Mouse (Mus musculus): ENCODE measurements around the gene Sde2. TPM values are rescaled to one million over a fixed set of nuclear protein-coding genes. Genes with fewer than 3 reads are reported as not detected.

The Sde2 gene
- 18.9 and 46.3 TPM in 2 replicates for polyA plus RNA-seq (2012)

DNA sequence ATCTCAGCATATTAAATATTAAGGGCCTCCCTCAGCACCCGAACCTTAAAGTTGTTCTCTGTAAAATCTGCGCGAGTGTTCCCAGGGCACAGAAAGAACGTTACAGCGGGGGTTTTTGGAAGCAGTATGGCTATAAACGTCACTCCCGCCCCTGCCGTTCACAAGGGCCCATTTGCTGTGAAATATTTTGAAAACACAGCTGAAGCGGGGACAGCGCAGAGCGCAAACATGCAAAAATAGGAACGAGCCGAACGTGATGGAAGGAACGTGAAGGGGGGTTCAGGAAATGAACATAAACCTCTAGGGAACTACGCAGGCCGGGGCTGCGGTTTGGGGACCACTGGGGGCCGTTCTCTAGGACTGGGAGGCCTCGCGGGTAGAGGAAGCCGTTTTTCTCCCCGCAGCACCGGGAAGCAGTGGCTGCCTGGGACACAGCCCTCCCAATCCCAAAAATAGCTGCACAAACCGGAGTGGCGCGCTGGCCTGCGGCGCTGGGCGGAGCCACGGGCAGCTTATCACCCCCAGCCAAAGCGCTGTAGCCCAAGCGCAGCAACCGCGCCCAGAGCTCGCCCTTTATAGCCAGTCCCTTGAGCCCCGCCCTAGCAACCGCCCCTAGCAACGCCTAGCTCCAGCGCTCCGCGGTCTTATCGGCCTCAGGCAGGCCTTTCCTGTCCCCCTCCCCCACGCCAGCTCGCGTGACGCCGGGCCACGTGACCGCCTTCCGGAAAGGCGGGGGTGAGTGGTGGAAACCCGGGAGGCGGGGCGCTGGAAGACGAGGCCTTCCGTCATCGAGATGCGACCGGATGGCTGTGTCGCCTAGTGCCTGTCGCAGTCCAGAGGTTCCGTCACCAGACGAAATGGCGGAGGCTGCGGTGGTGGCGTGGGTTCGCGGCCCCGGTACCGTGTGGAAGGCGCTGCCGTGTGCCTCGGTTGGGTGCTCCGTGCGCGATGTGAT is at the start of gene Sde2:
TSS of gene Sde2 (plus strand) at position 812 of the 955 bp plus-strand sequence.
- peak; percentile 33 for TF ChIP-seq GATA1 (IDR thresholded peaks at IDR 0.05; ENCODE audit: low read length)

DNA sequence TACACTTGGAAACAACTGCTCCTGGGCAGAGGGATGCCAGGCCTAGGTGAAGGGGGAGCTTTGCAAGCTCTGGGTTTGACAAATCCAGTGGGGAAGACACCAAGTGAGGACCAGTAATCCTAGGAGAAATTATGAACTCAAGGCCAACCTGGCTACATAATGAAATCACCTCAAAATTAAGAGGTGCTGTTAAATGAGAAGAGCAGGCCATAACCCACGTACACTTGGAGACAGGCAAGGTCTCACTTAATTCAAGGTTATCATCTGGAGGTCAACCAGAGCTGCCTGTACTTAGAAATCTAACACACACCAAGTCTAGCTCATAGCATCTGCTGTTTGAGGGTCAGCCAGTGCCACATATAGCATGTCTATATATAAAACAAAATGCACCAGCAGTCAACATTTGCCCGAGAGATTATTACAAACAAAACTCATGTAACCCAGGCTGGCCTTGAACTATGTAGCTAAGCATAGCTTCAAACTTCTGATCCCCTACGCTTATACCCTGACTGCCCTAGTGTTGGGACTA is 49.4 kb upstream of the Sde2 start:
- no peak for TF ChIP-seq GATA1 (IDR thresholded peaks at IDR 0.05; ENCODE audit: low read length)

GRCm38 (mm10) chr1:180803881-180804280 is 47.0 kb upstream of the Sde2 start:
- TF ChIP-seq GATA1 (IDR thresholded peaks at IDR 0.05; ENCODE audit: low read length) = no peak

GRCm38 (mm10) chr1:180808831-180809230 is 42.1 kb upstream of the Sde2 start:
- no peak for TF ChIP-seq GATA1 (IDR thresholded peaks at IDR 0.05; ENCODE audit: low read length)

DNA sequence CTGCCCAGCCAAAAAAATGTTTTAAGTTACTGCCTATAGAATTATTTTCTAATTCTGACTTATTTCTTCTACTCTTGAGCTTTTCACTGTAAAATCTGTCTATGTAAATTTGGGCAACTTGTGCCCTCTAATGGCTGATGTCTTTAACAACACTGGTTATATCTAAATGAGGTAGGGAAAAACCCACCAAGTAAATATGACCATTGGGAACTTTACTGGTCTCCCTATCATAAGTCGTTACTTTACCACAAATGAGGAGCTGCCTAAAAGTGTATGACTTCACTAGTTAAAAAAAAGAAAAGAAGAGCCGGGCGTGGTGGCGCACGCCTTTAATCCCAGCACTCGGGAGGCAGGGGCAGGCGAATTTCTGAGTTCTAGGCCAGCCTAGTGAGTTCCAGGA is 40.0 kb upstream of the Sde2 start:
- TF ChIP-seq GATA1 (IDR thresholded peaks at IDR 0.05; ENCODE audit: low read length) = no peak

DNA sequence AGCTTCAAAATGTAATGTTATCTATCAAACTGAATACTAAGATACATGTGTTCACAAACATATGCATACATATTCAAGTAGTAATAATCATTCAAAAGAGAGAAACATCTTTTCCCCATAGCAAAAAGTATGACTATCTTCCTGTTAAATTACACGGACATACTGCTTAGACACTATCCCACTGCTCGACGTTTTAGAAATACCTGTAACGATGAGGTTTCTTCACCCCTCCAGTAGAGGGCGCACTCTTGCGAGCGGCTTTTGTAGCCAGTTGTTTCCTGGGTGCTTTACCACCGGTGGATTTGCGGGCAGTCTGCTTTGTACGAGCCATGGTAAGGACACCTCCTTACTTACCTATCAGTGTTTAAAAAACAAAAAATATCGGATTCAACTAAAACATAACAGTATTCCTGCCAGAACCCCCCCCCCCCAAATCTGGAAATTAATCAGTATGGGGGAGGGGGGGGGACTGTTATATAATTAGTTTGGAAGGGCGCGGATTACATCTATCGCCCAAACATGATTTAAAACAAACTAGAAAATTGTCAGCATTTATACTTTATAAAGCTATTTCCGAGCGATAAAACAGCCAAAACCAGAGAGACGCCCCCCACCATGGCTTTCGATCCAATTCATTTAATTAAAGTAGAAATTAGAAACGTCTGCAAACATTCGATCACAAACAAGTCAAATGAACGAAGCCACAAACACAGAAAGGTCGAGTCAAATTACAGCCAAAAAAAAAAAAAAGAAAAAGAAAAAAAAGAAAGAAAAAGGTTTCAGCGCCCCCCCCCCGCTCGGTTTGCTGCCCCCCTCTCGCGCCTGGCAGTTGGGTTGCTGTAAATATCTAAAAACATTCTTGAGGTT is 39.1 kb upstream of the Sde2 start:
- TF ChIP-seq GATA1 (IDR thresholded peaks at IDR 0.05; ENCODE audit: low read length) = no peak

GRCm38 (mm10) chr1:180812463-180813408 is 38.2 kb upstream of the Sde2 start:
- no peak for TF ChIP-seq GATA1 (IDR thresholded peaks at IDR 0.05; ENCODE audit: low read length)

DNA sequence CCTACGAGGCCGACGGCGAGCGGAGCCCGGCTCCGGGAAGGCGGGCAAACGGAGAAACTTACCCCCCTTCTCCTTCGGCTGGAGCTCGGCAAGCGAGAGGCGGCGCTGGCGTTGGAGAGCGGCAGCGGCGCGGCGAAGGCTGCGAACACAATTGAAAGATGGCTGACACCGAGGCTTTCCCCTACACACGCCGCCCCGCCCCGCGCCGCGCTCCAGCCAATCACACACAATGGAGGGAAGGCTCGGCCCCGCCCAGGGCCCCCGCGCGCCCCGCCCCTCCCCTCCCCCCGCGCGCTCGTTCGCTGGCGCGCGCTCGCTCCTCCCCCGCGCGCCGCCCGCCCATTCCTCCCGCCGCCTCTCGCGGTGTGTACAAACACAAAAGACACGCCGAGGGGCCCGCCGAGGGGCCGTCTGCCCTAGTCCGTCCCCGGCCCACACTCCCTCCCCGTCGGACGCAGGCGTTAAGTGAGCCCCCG is 37.5 kb upstream of the Sde2 start:
- TF ChIP-seq GATA1 (IDR thresholded peaks at IDR 0.05; ENCODE audit: low read length) = no peak

GRCm38 (mm10) chr1:180813885-180814740 is 36.8 kb upstream of the Sde2 start, which contains the start of gene H3f3a:
TSS of gene H3f3a (minus strand) at chr1:180813943.
- TF ChIP-seq GATA1 (IDR thresholded peaks at IDR 0.05; ENCODE audit: low read length) = no peak

- no peak for TF ChIP-seq GATA1 (IDR thresholded peaks at IDR 0.05; ENCODE audit: low read length)
These were observed 35.4 kb upstream of the Sde2 start for GRCm38 (mm10) chr1:180815371-180816024.

- TF ChIP-seq GATA1 (IDR thresholded peaks at IDR 0.05; ENCODE audit: low read length) = no peak
These were observed 32.9 kb upstream of the Sde2 start for GRCm38 (mm10) chr1:180818000-180818399.

DNA sequence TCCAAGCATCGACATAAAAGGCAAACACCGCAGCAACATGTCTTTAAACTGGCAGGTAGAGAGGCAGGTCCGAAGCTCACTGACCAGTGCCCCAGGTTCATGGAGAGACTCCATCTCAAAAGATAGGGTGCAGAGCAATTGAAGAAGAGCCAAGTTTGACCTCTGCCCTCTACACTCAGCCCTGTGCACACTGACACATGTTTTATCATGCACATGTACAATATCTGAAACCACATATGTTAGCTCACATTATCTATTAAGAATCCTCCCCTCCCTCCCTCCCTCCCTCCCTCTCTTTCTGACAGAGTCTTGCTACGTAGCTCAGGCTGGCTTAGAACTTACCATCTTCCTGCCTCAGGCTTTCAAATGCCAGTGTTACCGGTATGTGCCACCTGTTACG is 29.8 kb upstream of the Sde2 start:
- no peak for TF ChIP-seq GATA1 (IDR thresholded peaks at IDR 0.05; ENCODE audit: low read length)

GRCm38 (mm10) chr1:180822276-180822675 is 28.7 kb upstream of the Sde2 start:
- TF ChIP-seq GATA1 (IDR thresholded peaks at IDR 0.05; ENCODE audit: low read length) = no peak

All from G1E-ER4 (cell line).